Comparison of ENCODE assay signal across 8 mouse cellular contexts in genomic region chr14:73000325-73000724, GRCm38 (mm10). TPM values are rescaled to one million over a fixed set of nuclear protein-coding genes. Genes with fewer than 3 reads are reported as not detected.
DNase-seq lines count a peak whose midpoint lies in the region; ATAC-seq and TF ChIP-seq lines count a peak whose summit lies in the region.

No protein-coding gene starts in this region.

- no peak overlapping the region for H3K4me3 ChIP-seq in heart, embryonic 11.5 days (ENCODE audit: low read depth, low read length)
- H3K4me3 ChIP-seq in G1E (ENCODE audit: low read depth, low read length), result no peak overlapping the region

- TF ChIP-seq CTCF in G1E (IDR thresholded peaks at IDR 0.05; ENCODE audit: low read depth, low read length), result peak; percentile 77

- peak; percentile 64 for DNase-seq in heart, adult 8-10 months (ENCODE audit: low spot score)
- DNase-seq in G1E (ENCODE audit: low spot score), result peak; percentile 27
- DNase-seq in cerebellum, adult 9-10 months, result peak; percentile 18
- DNase-seq in gastrocnemius, postnatal 4 days (ENCODE audit: low spot score in 2 of 2), result peak; percentile 51 to 62
- DNase-seq in layer of hippocampus, postnatal 10 days (ENCODE audit: low spot score in 2 of 2), result peak; percentile 75 to 77
- peak; percentile 66 for DNase-seq in splenic B cell, adult 2 months (ENCODE audit: low read depth, low spot score)

- no peak overlapping the region for H3K4me2 ChIP-seq in heart, embryonic 11.5 days

- WGBS in heart, embryonic 11.5 days (ENCODE audit: insufficient replicate concordance), result 50% methylated on average over 10 of the region's 10 CpGs

- no peaks in the 10 kb centered on the region for H3K4me1 ChIP-seq in heart, embryonic 11.5 days (ENCODE audit: control insufficient read depth, insufficient read depth, low read length)
- no peaks in the 10 kb centered on the region for H3K4me1 ChIP-seq in G1E (ENCODE audit: insufficient read depth, low read depth, low read length)

- no peaks in the 10 kb centered on the region for H3K9me3 ChIP-seq in heart, embryonic 11.5 days (replicated peaks; ENCODE audit: control insufficient read depth, low read length)
- no peaks in the 10 kb centered on the region for H3K9me3 ChIP-seq in G1E (replicated peaks)

- no peaks in the 10 kb centered on the region for H3K27me3 ChIP-seq in heart, embryonic 11.5 days (ENCODE audit: control insufficient read depth, insufficient read depth, low read length)
- no peaks in the 10 kb centered on the region; the same call in 1 of the 2 replicates for H3K27me3 ChIP-seq in G1E (ENCODE audit: insufficient read depth, low read length)
- H3K27me3 ChIP-seq in splenic B cell, adult 2 months (ENCODE audit: control insufficient read depth, insufficient read depth, low read length, poor library complexity, severe bottlenecking), result no peaks in the 10 kb centered on the region

- H3K9ac ChIP-seq in heart, embryonic 11.5 days (ENCODE audit: low read depth, low read length), result no peak overlapping the region

- no peaks in the 10 kb centered on the region for H3K36me3 ChIP-seq in heart, embryonic 11.5 days (ENCODE audit: control insufficient read depth, insufficient read depth, low read length)
- no peaks in the 10 kb centered on the region for H3K36me3 ChIP-seq in G1E (replicated peaks)
- H3K36me3 ChIP-seq in splenic B cell, adult 2 months (ENCODE audit: control insufficient read depth, insufficient read depth, low read length, poor library complexity, severe bottlenecking), result no peaks in the 10 kb centered on the region

- ATAC-seq in heart, embryonic 11.5 days (replicated peaks; ENCODE audit: insufficient number of reproducible peaks, low FRiP score, low TSS enrichment), result no peak
- no peak for ATAC-seq in G1E (ENCODE audit: extremely low read depth, insufficient number of reproducible peaks, low FRiP score, poor library complexity, severe bottlenecking)
- 0 out of 2 replicates have a peak, but pooled peaks have one; percentile 50 for ATAC-seq in megakaryocyte-erythroid progenitor cell, adult 5-6 weeks (replicated peaks; ENCODE audit: low FRiP score, low TSS enrichment, poor library complexity, severe bottlenecking)

- no peak overlapping the region for H3K27ac ChIP-seq in heart, embryonic 11.5 days (ENCODE audit: low read depth, low read length)

RNA-seq across cellular contexts. Expression of gene Cysltr2, which starts 48.6 kb away (rescaled TPM):
- under 1 TPM; 0.14 to 0.41 (median 0.30) TPM for total RNA-seq in heart, adult 8-10 months (2022)
- not detected in 2 replicates for polyA plus RNA-seq in heart, embryonic 11.5 days (2014; fragmentation: Nextera tagmentation; extraction: Ambion mirVana)
- total RNA-seq in G1E (2014; fragmentation: Nextera tagmentation) (not detected in 2 replicates), G1E (2017) (0.06 and 0.16 TPM in 2 replicates)
- polyA plus RNA-seq in G1E (2012), result not detected in 2 replicates
- not detected for total RNA-seq in gastrocnemius, postnatal 4 days (2021)
- 1 to 10 TPM; 2.1 to 2.3 TPM for total RNA-seq in layer of hippocampus, postnatal 10 days (2021)
- total RNA-seq in megakaryocyte-erythroid progenitor cell, adult 5-6 weeks (2014; fragmentation: Nextera tagmentation), result 4.1 and 5.6 TPM in 2 replicates
- total RNA-seq in megakaryocyte-erythroid progenitor cell, adult 5-6 weeks (2017), result 5.8 and 8.6 TPM in 2 replicates

Comparison
In these comparisons a context has a peak if more than half of its experiments do, and no peak if none do; other contexts are left out.
1. DNase-seq: peak in every context shown above with its lines; median percentile 76 in layer of hippocampus, postnatal 10 days; 66 in splenic B cell, adult 2 months; 64 in heart, adult 8-10 months; 56 in gastrocnemius, postnatal 4 days; 27 in G1E; 18 in cerebellum, adult 9-10 months.